Mouse (Mus musculus): ENCODE results near the gene Clcc1.

DNA sequence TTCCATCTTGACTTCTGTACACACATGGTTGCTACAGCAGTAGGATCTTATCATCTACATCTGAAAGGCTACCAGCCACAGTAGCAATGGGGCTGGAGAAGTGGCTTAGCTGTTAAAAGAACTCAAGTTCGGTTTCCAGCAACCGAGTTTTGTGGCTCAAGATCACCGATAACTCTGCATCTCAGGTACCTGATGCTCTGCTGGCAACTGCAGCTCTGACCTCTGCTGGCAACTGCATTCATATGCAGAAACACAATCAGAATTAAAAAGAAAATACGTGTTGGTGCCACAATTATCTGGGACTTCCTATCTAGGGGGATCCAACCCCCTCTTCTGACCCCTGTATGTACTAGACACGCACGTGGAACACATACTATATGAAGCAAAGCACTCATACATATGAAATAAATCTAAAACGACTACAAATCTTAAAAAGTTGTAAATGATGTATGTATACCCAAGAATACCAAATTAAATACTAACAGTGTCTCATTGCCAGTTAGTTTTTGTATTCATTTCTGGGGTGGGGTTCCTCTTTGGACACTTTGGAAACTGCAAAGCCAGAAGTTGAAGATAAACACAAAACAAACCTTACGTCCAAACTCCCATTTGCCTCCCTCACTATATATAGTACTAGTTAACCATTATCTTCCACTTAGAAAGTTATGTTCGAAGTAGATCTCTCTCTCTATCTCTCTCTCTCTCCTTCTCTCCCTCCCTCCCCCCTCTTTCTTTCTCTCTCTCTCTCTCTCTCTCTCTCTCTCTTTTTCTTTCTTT, 659 bp upstream of the Clcc1 start:
- TF ChIP-seq POLR2A (IDR thresholded peaks at IDR 0.05; ENCODE audit: insufficient read length, low read depth), result no peak
- no peak for TF ChIP-seq TCF12 (IDR thresholded peaks at IDR 0.05; ENCODE audit: insufficient read depth, poor library complexity, severe bottlenecking)
- no peak for TF ChIP-seq MYOG (IDR thresholded peaks at IDR 0.05; ENCODE audit: control insufficient read depth in 1 of 3, insufficient read depth in 1 of 3, insufficient read length in 2 of 3, low read depth in 2 of 3)
- no peak for TF ChIP-seq REST (IDR thresholded peaks at IDR 0.05; ENCODE audit: insufficient read depth, insufficient read length)
- no peak for TF ChIP-seq MAX (IDR thresholded peaks at IDR 0.05; ENCODE audit: low read depth)

All from myocyte (in vitro differentiated cells).